In genomic region chr6:146544622-146545021, GRCm38 (mm10) we compare ENCODE assay signal across 20 mouse cellular contexts. TPM values are rescaled to one million over a fixed set of nuclear protein-coding genes. Genes with fewer than 3 reads are reported as not detected.
DNase-seq lines count a peak whose midpoint lies in the region; ATAC-seq and TF ChIP-seq lines count a peak whose summit lies in the region.
"Had no signal": no experiment of that assay in that cellular context is flagged by ENCODE, and none has a peak within 500 bp of the region (broad histone marks: within the 10 kb centered on the region; RNA-seq: fewer than 3 reads in every experiment).

No protein-coding gene starts in this region.

- H3K36me3 ChIP-seq in heart, postnatal 0 days (replicated peaks; ENCODE audit: control insufficient read depth, insufficient read depth, low read length): peaks cover 25% of the 10 kb centered on the region

- H3K9ac ChIP-seq in heart, postnatal 0 days (replicated peaks; ENCODE audit: low read depth, low read length): no peak overlapping the region
- H3K9ac ChIP-seq: embryonic facial prominence, embryonic 13.5 days; forebrain, embryonic 13.5 days; limb, embryonic 13.5 days; lung, embryonic 14.5 days; stomach, embryonic 15.5 days had no signal

- no peaks in the 10 kb centered on the region for H3K27me3 ChIP-seq in heart, postnatal 0 days (ENCODE audit: control insufficient read depth, insufficient read depth, low read length)
- H3K27me3 ChIP-seq: embryonic facial prominence, embryonic 13.5 days; forebrain, embryonic 13.5 days; limb, embryonic 13.5 days; stomach, embryonic 15.5 days had no signal

- H3K4me2 ChIP-seq in heart, postnatal 0 days (ENCODE audit: low read depth, low read length): no peak overlapping the region
- H3K4me2 ChIP-seq: embryonic facial prominence, embryonic 13.5 days; forebrain, embryonic 13.5 days; limb, embryonic 13.5 days; lung, embryonic 14.5 days; stomach, embryonic 15.5 days had no signal

- H3K4me3 ChIP-seq in heart, postnatal 0 days (ENCODE audit: low read depth, low read length): no peak overlapping the region
- H3K4me3 ChIP-seq: embryonic facial prominence, embryonic 13.5 days; forebrain, embryonic 13.5 days; limb, embryonic 13.5 days; megakaryocyte, embryonic 14.5 days; myocyte; stomach, embryonic 15.5 days had no signal

- WGBS in heart, postnatal 0 days: 69% methylated on average over 1 of the region's 1 CpGs

- no peak for ATAC-seq in heart, postnatal 0 days (ENCODE audit: insufficient read depth, low read depth)
- ATAC-seq: forebrain, embryonic 13.5 days; inflammation-experienced regulatory T-cells, adult 6 months had no signal

- H3K4me1 ChIP-seq in heart, postnatal 0 days (ENCODE audit: control insufficient read depth, insufficient read depth): peaks cover 5% of the 10 kb centered on the region
- H3K4me1 ChIP-seq: embryonic facial prominence, embryonic 13.5 days; forebrain, embryonic 13.5 days; limb, embryonic 13.5 days; stomach, embryonic 15.5 days had no signal

- intact Hi-C loops in heart, postnatal 14 days (cut with DNase I): no loop called here

- TF ChIP-seq CTCF in heart, postnatal 0 days (IDR thresholded peaks at IDR 0.05; ENCODE audit: low read depth): no peak

- peak overlapping the region; percentile 88 for H3K27ac ChIP-seq in heart, postnatal 0 days (ENCODE audit: low read depth)
- H3K27ac ChIP-seq: embryonic facial prominence, embryonic 13.5 days; forebrain, embryonic 13.5 days; limb, embryonic 13.5 days; stomach, embryonic 15.5 days had no signal

- no peak for TF ChIP-seq EP300 in heart, postnatal 0 days (IDR thresholded peaks at IDR 0.05; ENCODE audit: low read depth)

- no peak for DNase-seq in heart, postnatal 0 days (ENCODE audit: low spot score)
- DNase-seq in heart, postnatal 14 days: no peak
- peak; percentile 19 for DNase-seq in thymus, postnatal 0 days (ENCODE audit: low spot score)
- DNase-seq in thymus, postnatal 14 days: no peak
- peak; percentile 52 for DNase-seq in NIH3T3 (ENCODE audit: low read depth)
- no peak for DNase-seq in yolk sac, embryonic 10.5 days (ENCODE audit: low spot score)
- no peak for DNase-seq in cerebellum, adult 9-10 months
- DNase-seq: adrenal gland, adult 2 months; cerebellum, postnatal 10 days; gastrocnemius, postnatal 14 days; kidney, postnatal 25 days; lung, embryonic 14.5 days; right cerebral cortex, postnatal 25 days had no signal

- no peaks in the 10 kb centered on the region for H3K9me3 ChIP-seq in heart, postnatal 0 days (replicated peaks; ENCODE audit: control insufficient read depth, low read length)
- H3K9me3 ChIP-seq: embryonic facial prominence, embryonic 13.5 days; forebrain, embryonic 13.5 days; limb, embryonic 13.5 days; megakaryocyte, embryonic 14.5 days; stomach, embryonic 15.5 days had no signal

RNA-seq across cellular contexts. Expression of gene Fgfr1op2, which starts 32.4 kb away (rescaled TPM):
- total RNA-seq in heart, postnatal 0 days (2014; rRNA removed; ENCODE audit: low replicate concordance): 61.4 and 81.9 TPM in 2 replicates
- polyA plus RNA-seq in heart, postnatal 0 days (2015; fragmentation: Nextera tagmentation; extraction: Ambion mirVana): 81.3 and 87.8 TPM in 2 replicates
- 10 to 100 TPM; 56.4 to 61.4 TPM for total RNA-seq in heart, postnatal 14 days (2021)
- 216 and 219 TPM in 2 replicates for polyA plus RNA-seq in thymus, postnatal 0 days (2015; fragmentation: Nextera tagmentation; extraction: Ambion mirVana)

RNA-seq across cellular contexts. Expression of gene Ints13, which starts 33.0 kb away (rescaled TPM):
- total RNA-seq in heart, postnatal 0 days (2014; rRNA removed; ENCODE audit: low replicate concordance): 23.1 and 24.4 TPM in 2 replicates
- 28.8 and 29.3 TPM in 2 replicates for polyA plus RNA-seq in heart, postnatal 0 days (2015; fragmentation: Nextera tagmentation; extraction: Ambion mirVana)
- 10 to 100 TPM; 20.7 to 24.2 TPM for total RNA-seq in heart, postnatal 14 days (2021)
- polyA plus RNA-seq in thymus, postnatal 0 days (2015; fragmentation: Nextera tagmentation; extraction: Ambion mirVana): 110 and 111 TPM in 2 replicates

RNA-seq across cellular contexts. Expression of gene Itpr2, which starts 42.6 kb away (rescaled TPM):
- total RNA-seq in heart, postnatal 0 days (2014; rRNA removed; ENCODE audit: low replicate concordance): 51.4 and 59.5 TPM in 2 replicates
- polyA plus RNA-seq in heart, postnatal 0 days (2015; fragmentation: Nextera tagmentation; extraction: Ambion mirVana): 24.2 and 26.5 TPM in 2 replicates
- 10 to 100 TPM; 30.1 to 34.3 TPM for total RNA-seq in heart, postnatal 14 days (2021)
- polyA plus RNA-seq in thymus, postnatal 0 days (2015; fragmentation: Nextera tagmentation; extraction: Ambion mirVana): 92.8 and 138 TPM in 2 replicates

Comparison
In these comparisons a context has a peak if more than half of its experiments do, and no peak if none do; other contexts are left out.
1. DNase-seq: peak in thymus, postnatal 0 days (single experiment) and NIH3T3 (single experiment); none in heart, postnatal 0 days (single experiment), heart, postnatal 14 days (0 of 2), thymus, postnatal 14 days (single experiment), yolk sac, embryonic 10.5 days (single experiment) and cerebellum, adult 9-10 months (single experiment).